Comparison of ENCODE assay signal across 9 mouse cellular contexts in the genomic region with DNA sequence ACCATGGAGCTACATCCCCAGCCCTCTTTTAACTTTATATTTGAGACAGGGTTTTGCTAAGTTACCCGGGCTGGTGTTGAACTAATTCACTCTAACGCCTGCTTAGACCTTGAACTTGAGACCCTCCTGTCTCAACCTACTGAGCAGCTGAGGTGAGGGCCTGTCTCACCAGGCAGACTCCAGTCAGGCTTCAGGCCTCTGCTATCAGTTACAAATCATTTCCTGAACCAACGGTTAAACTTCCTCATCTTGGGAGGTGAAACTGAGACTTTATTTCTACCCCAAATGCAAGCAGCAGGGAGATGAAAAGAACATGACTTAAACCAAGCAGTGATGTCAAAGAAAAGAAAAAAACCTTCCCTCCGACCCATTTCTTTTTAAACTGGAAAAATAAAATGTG.
DNase-seq lines count a peak whose midpoint lies in the region; ATAC-seq and TF ChIP-seq lines count a peak whose summit lies in the region.
"Had no signal": no experiment of that assay in that cellular context is flagged by ENCODE, and none has a peak within 500 bp of the region (broad histone marks: within the 10 kb centered on the region; RNA-seq: fewer than 3 reads in every experiment).

No protein-coding gene starts in this region.

- H3K4me3 ChIP-seq in kidney, embryonic 16.5 days (ENCODE audit: low read length): no peak overlapping the region
- no peak overlapping the region for H3K4me3 ChIP-seq in embryonic facial prominence, embryonic 15.5 days (replicated peaks)
- H3K4me3 ChIP-seq in hindbrain, postnatal 0 days (ENCODE audit: low read length): no peak overlapping the region
- no peak overlapping the region for H3K4me3 ChIP-seq in neural tube, embryonic 15.5 days (replicated peaks)
- H3K4me3 ChIP-seq in layer of hippocampus, adult 2 months: no peak overlapping the region

- H3K9ac ChIP-seq in kidney, embryonic 16.5 days (replicated peaks; ENCODE audit: low read length): no peak overlapping the region
- no peak overlapping the region for H3K9ac ChIP-seq in embryonic facial prominence, embryonic 15.5 days
- H3K9ac ChIP-seq in hindbrain, postnatal 0 days (replicated peaks; ENCODE audit: low read length): no peak overlapping the region
- no peak overlapping the region for H3K9ac ChIP-seq in neural tube, embryonic 15.5 days (replicated peaks)

- DNase-seq in kidney, adult 11 months: no peak
- no peak for DNase-seq in hindbrain, postnatal 0 days (ENCODE audit: low spot score)
- DNase-seq in layer of hippocampus, adult 2 months (ENCODE audit: low spot score in 2 of 2): no peak
- no peak for DNase-seq in liver
- DNase-seq: lung, postnatal 14 days had no signal

- ATAC-seq in kidney, embryonic 16.5 days (ENCODE audit: low FRiP score, low TSS enrichment): no peak
- no peak for ATAC-seq in embryonic facial prominence, embryonic 15.5 days (ENCODE audit: insufficient number of reproducible peaks, low FRiP score, low TSS enrichment, low read depth)
- no peak for ATAC-seq in hindbrain, postnatal 0 days
- ATAC-seq in neural tube, embryonic 15.5 days (ENCODE audit: low FRiP score): no peak
- ATAC-seq in erythroid progenitor cell, adult 5-6 weeks (replicated peaks; ENCODE audit: low FRiP score, poor library complexity, severe bottlenecking): no peak

- peak overlapping the region; percentile 76 for H3K27ac ChIP-seq in kidney, embryonic 16.5 days (ENCODE audit: low read length)
- peak overlapping the region; percentile 61; the same call in 1 of the 2 replicates for H3K27ac ChIP-seq in embryonic facial prominence, embryonic 15.5 days (replicated peaks)
- H3K27ac ChIP-seq in hindbrain, postnatal 0 days: peak overlapping the region; percentile 45; the same call in 1 of the 2 replicates
- H3K27ac ChIP-seq in neural tube, embryonic 15.5 days (replicated peaks): peak overlapping the region; percentile 73; the same call in 1 of the 2 replicates
- no peak overlapping the region for H3K27ac ChIP-seq in layer of hippocampus, adult 2 months

- TF ChIP-seq CTCF in hindbrain, postnatal 0 days (IDR thresholded peaks at IDR 0.05; ENCODE audit: low read depth): no peak
- no peak for TF ChIP-seq CTCF in layer of hippocampus, adult 2 months (conservative IDR thresholded peaks at IDR 0.05)

- peaks cover 30% of the 10 kb centered on the region for H3K4me1 ChIP-seq in kidney, embryonic 16.5 days (ENCODE audit: insufficient read depth, low read length)
- H3K4me1 ChIP-seq in embryonic facial prominence, embryonic 15.5 days: peaks cover 31% of the 10 kb centered on the region
- peaks cover 26% of the 10 kb centered on the region for H3K4me1 ChIP-seq in hindbrain, postnatal 0 days (ENCODE audit: insufficient read depth, low read length)
- H3K4me1 ChIP-seq in neural tube, embryonic 15.5 days: peaks cover 35% of the 10 kb centered on the region

- no peak overlapping the region for H3K4me2 ChIP-seq in kidney, embryonic 16.5 days (replicated peaks; ENCODE audit: low read depth, low read length)
- H3K4me2 ChIP-seq in embryonic facial prominence, embryonic 15.5 days (replicated peaks): no peak overlapping the region
- no peak overlapping the region for H3K4me2 ChIP-seq in hindbrain, postnatal 0 days (ENCODE audit: low read depth, low read length)
- H3K4me2 ChIP-seq in neural tube, embryonic 15.5 days: no peak overlapping the region

- H3K36me3 ChIP-seq in kidney, embryonic 16.5 days (ENCODE audit: insufficient read depth, low read length): no peaks in the 10 kb centered on the region
- no peaks in the 10 kb centered on the region for H3K36me3 ChIP-seq in embryonic facial prominence, embryonic 15.5 days
- H3K36me3 ChIP-seq in hindbrain, postnatal 0 days (ENCODE audit: insufficient read depth, low read length): no peaks in the 10 kb centered on the region
- no peaks in the 10 kb centered on the region for H3K36me3 ChIP-seq in neural tube, embryonic 15.5 days

- H3K27me3 ChIP-seq in kidney, embryonic 16.5 days (ENCODE audit: insufficient read depth, low read length): no peaks in the 10 kb centered on the region
- H3K27me3 ChIP-seq in embryonic facial prominence, embryonic 15.5 days: no peaks in the 10 kb centered on the region
- no peaks in the 10 kb centered on the region for H3K27me3 ChIP-seq in hindbrain, postnatal 0 days (ENCODE audit: insufficient read depth, low read length)
- H3K27me3 ChIP-seq in neural tube, embryonic 15.5 days (replicated peaks): no peaks in the 10 kb centered on the region

- WGBS in kidney, embryonic 16.5 days: 42% methylated on average over 4 of the region's 4 CpGs
- WGBS in embryonic facial prominence, embryonic 15.5 days: 44% methylated on average over 4 of the region's 4 CpGs
- WGBS in hindbrain, postnatal 0 days: 66% methylated on average over 4 of the region's 4 CpGs
- WGBS in neural tube, embryonic 15.5 days: 70% methylated on average over 4 of the region's 4 CpGs

- H3K9me3 ChIP-seq in kidney, embryonic 16.5 days (ENCODE audit: low read length): no peaks in the 10 kb centered on the region
- no peaks in the 10 kb centered on the region for H3K9me3 ChIP-seq in embryonic facial prominence, embryonic 15.5 days (replicated peaks)
- no peaks in the 10 kb centered on the region for H3K9me3 ChIP-seq in hindbrain, postnatal 0 days (ENCODE audit: low read length)
- H3K9me3 ChIP-seq in neural tube, embryonic 15.5 days (replicated peaks): no peaks in the 10 kb centered on the region
